8 mouse cellular contexts compared by ENCODE assay signal in the genomic region with DNA sequence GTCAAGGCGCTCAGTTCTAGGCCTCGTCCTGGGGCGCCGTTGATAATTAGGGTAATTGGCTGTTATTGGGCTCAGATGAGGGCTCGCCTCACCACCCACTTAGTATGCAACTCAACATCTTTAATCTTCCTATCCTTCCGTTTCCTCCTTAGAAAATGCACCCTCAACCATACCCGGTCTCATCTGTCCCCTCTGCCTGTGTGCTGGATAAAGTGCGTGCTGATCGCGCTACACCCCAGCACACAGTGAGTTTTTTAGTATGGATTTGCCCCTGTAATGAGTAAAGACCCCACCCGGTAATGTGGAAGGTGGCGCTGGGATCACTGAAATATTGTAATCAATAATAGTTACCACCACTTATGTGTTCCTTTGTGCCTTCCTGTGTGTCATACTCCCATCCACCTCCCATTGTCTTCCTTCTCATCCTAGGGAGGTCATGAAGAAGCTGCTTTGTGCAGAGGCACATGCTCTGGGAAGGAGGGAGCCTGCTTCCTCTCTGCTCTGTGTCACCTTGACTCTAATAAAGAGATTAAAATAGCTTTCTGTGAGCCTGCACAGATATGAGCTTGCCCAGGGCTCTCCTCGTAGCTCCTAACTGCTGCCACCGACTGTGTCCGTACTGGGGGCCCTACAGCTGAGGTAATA. TPM values are rescaled to one million over a fixed set of nuclear protein-coding genes. Genes with fewer than 3 reads are reported as not detected.
DNase-seq lines count a peak whose midpoint lies in the region; ATAC-seq lines count a peak whose summit lies in the region.

No protein-coding gene starts in this region.

- ATAC-seq in heart, embryonic 14.5 days (ENCODE audit: insufficient number of reproducible peaks, insufficient read depth, low FRiP score, low read depth), result 0 out of 2 replicates have a peak, but pooled peaks have one; percentile 6
- peak; percentile 32 for ATAC-seq in forebrain, embryonic 16.5 days
- ATAC-seq in liver, embryonic 15.5 days (ENCODE audit: insufficient read depth), result peak; percentile 19

- no peaks in the 10 kb centered on the region for H3K27me3 ChIP-seq in heart, embryonic 14.5 days (ENCODE audit: control insufficient read depth, insufficient read depth, low read length)
- H3K27me3 ChIP-seq in forebrain, embryonic 16.5 days (replicated peaks; ENCODE audit: control insufficient read depth, insufficient read depth, low read length), result no peaks in the 10 kb centered on the region
- H3K27me3 ChIP-seq in liver, embryonic 15.5 days, result 0 out of 2 replicates have a peak, but pooled peaks cover 8% of the 10 kb centered on the region

- H3K9ac ChIP-seq in heart, embryonic 14.5 days (ENCODE audit: low read length), result peak overlapping the region; percentile 94
- peak overlapping the region; percentile 77 for H3K9ac ChIP-seq in forebrain, embryonic 16.5 days (replicated peaks; ENCODE audit: low read depth, low read length)
- H3K9ac ChIP-seq in liver, embryonic 15.5 days, result peak overlapping the region; percentile 78

- H3K4me1 ChIP-seq in heart, embryonic 14.5 days (ENCODE audit: control insufficient read depth in 2 of 2, insufficient read depth in 2 of 2, low read length in 2 of 2), result peaks cover 5 to 14% of the 10 kb centered on the region in 2 experiments; a peak in 3 of 4 replicates
- H3K4me1 ChIP-seq in forebrain, embryonic 16.5 days (replicated peaks; ENCODE audit: control insufficient read depth, insufficient read depth, low read length), result peaks cover 28% of the 10 kb centered on the region
- peaks cover 33% of the 10 kb centered on the region for H3K4me1 ChIP-seq in liver, embryonic 15.5 days (replicated peaks)

- peak overlapping the region; percentile 93 for H3K4me2 ChIP-seq in heart, embryonic 14.5 days (ENCODE audit: low read length)
- peak overlapping the region; percentile 84 for H3K4me2 ChIP-seq in forebrain, embryonic 16.5 days (ENCODE audit: low read length)
- peak overlapping the region; percentile 93 for H3K4me2 ChIP-seq in liver, embryonic 15.5 days

- peak overlapping the region; percentile 74 to 90 for H3K4me3 ChIP-seq in heart, embryonic 14.5 days (ENCODE audit: control insufficient read depth in 1 of 2, insufficient read depth in 1 of 2, low read depth in 1 of 2, low read length in 2 of 2)
- peak overlapping the region; percentile 69 for H3K4me3 ChIP-seq in forebrain, embryonic 16.5 days (replicated peaks; ENCODE audit: low read length)
- H3K4me3 ChIP-seq in liver, embryonic 15.5 days (replicated peaks), result peak overlapping the region; percentile 93

- no peak for DNase-seq in heart, postnatal 36 days
- DNase-seq in MN1 (ENCODE audit: low spot score), result peak; percentile 27
- no peak for DNase-seq in adrenal gland, postnatal 25 days
- DNase-seq in left cerebral cortex, postnatal 4 days, result no peak
- DNase-seq in kidney, postnatal 14 days, result no peak

- H3K36me3 ChIP-seq in heart, embryonic 14.5 days (ENCODE audit: control insufficient read depth, insufficient read depth, low read length), result 0 out of 2 replicates have a peak, but pooled peaks cover 5% of the 10 kb centered on the region
- no peaks in the 10 kb centered on the region for H3K36me3 ChIP-seq in forebrain, embryonic 16.5 days (ENCODE audit: control insufficient read depth, insufficient read depth)
- H3K36me3 ChIP-seq in liver, embryonic 15.5 days (replicated peaks), result no peaks in the 10 kb centered on the region

- 2% methylated on average over 15 of the region's 15 CpGs for WGBS in heart, embryonic 14.5 days
- 9% methylated on average over 15 of the region's 15 CpGs for WGBS in forebrain, embryonic 16.5 days
- WGBS in liver, embryonic 15.5 days (ENCODE audit: insufficient replicate concordance), result 2% methylated on average over 15 of the region's 15 CpGs

- H3K27ac ChIP-seq in heart, embryonic 14.5 days (replicated peaks in 1 of 2; ENCODE audit: control insufficient read depth in 1 of 2, insufficient read depth in 1 of 2, low read depth in 2 of 2, low read length in 2 of 2), result peak overlapping the region; percentile 75 to 83
- H3K27ac ChIP-seq in forebrain, embryonic 16.5 days (ENCODE audit: low read length), result peak overlapping the region; percentile 73
- H3K27ac ChIP-seq in liver, embryonic 15.5 days (replicated peaks), result peak overlapping the region; percentile 88

- H3K9me3 ChIP-seq in heart, embryonic 14.5 days (ENCODE audit: control insufficient read depth, low read length), result no peaks in the 10 kb centered on the region
- H3K9me3 ChIP-seq in forebrain, embryonic 16.5 days (ENCODE audit: control insufficient read depth, low read length), result no peaks in the 10 kb centered on the region
- H3K9me3 ChIP-seq in liver, embryonic 15.5 days (replicated peaks), result no peaks in the 10 kb centered on the region

- intact Hi-C loops in heart, postnatal 36 days (cut with DNase I), result no loop called here
- intact Hi-C loops in left cerebral cortex, postnatal 4 days (cut with DNase I), result no loop called here

RNA-seq across cellular contexts. Expression of a gene that starts 0.9 kb away (rescaled TPM):
- polyA plus RNA-seq in heart, embryonic 14.5 days (2014; fragmentation: Nextera tagmentation; extraction: Ambion mirVana), result 87.3 and 92.9 TPM in 2 replicates
- total RNA-seq in heart, postnatal 36 days (2021), result 10 to 100 TPM; 32.9 to 37.4 TPM
- polyA plus RNA-seq in forebrain, embryonic 16.5 days (2015; fragmentation: Nextera tagmentation; extraction: Ambion mirVana), result 29.4 and 31.2 TPM in 2 replicates
- 41.2 and 42.0 TPM in 2 replicates for polyA plus RNA-seq in liver, embryonic 15.5 days (2015; fragmentation: Nextera tagmentation; extraction: Ambion mirVana)
- total RNA-seq in adrenal gland, postnatal 25 days (2021), result 76.5 and 92.1 TPM in 2 replicates
- total RNA-seq in left cerebral cortex, postnatal 4 days (2021), result 10 to 100 TPM; 17.9 to 19.0 TPM

RNA-seq across cellular contexts. Expression of a gene that starts 0.9 kb away (rescaled TPM):
- 1.4 and 1.7 TPM in 2 replicates for polyA plus RNA-seq in heart, embryonic 14.5 days (2014; fragmentation: Nextera tagmentation; extraction: Ambion mirVana)
- 1 to 10 TPM; 2.3 to 2.5 TPM for total RNA-seq in heart, postnatal 36 days (2021)
- polyA plus RNA-seq in forebrain, embryonic 16.5 days (2015; fragmentation: Nextera tagmentation; extraction: Ambion mirVana), result 3.7 and 4.9 TPM in 2 replicates
- polyA plus RNA-seq in liver, embryonic 15.5 days (2015; fragmentation: Nextera tagmentation; extraction: Ambion mirVana), result 0.79 and 1.1 TPM in 2 replicates
- total RNA-seq in adrenal gland, postnatal 25 days (2021), result 13.0 and 15.9 TPM in 2 replicates
- total RNA-seq in left cerebral cortex, postnatal 4 days (2021), result 1 to 10 TPM; 8.5 to 8.8 TPM

RNA-seq across cellular contexts. Expression of a gene that starts 8.6 kb away (rescaled TPM):
- polyA plus RNA-seq in heart, embryonic 14.5 days (2014; fragmentation: Nextera tagmentation; extraction: Ambion mirVana), result not detected in 2 replicates
- not detected for total RNA-seq in heart, postnatal 36 days (2021)
- polyA plus RNA-seq in forebrain, embryonic 16.5 days (2015; fragmentation: Nextera tagmentation; extraction: Ambion mirVana), result 0.81 and 0.90 TPM in 2 replicates
- not detected in 2 replicates for polyA plus RNA-seq in liver, embryonic 15.5 days (2015; fragmentation: Nextera tagmentation; extraction: Ambion mirVana)
- total RNA-seq in adrenal gland, postnatal 25 days (2021), result not detected in 2 replicates
- total RNA-seq in left cerebral cortex, postnatal 4 days (2021), result under 1 TPM; 0.90 to 0.91 TPM

RNA-seq across cellular contexts. Expression of a gene that starts 45.9 kb away (rescaled TPM):
- polyA plus RNA-seq in heart, embryonic 14.5 days (2014; fragmentation: Nextera tagmentation; extraction: Ambion mirVana), result 1.3 and 1.8 TPM in 2 replicates
- under 1 TPM; 0.78 to 0.84 TPM for total RNA-seq in heart, postnatal 36 days (2021)
- 0.11 and 0.19 TPM in 2 replicates for polyA plus RNA-seq in forebrain, embryonic 16.5 days (2015; fragmentation: Nextera tagmentation; extraction: Ambion mirVana)
- polyA plus RNA-seq in liver, embryonic 15.5 days (2015; fragmentation: Nextera tagmentation; extraction: Ambion mirVana), result 0.85 and 1.2 TPM in 2 replicates
- 31.9 and 38.0 TPM in 2 replicates for total RNA-seq in adrenal gland, postnatal 25 days (2021)
- total RNA-seq in left cerebral cortex, postnatal 4 days (2021), result under 1 TPM; 0.42 to 0.46 TPM

RNA-seq across cellular contexts. Expression of a gene that starts 50.4 kb away (rescaled TPM):
- polyA plus RNA-seq in heart, embryonic 14.5 days (2014; fragmentation: Nextera tagmentation; extraction: Ambion mirVana), result 9.3 and 10.5 TPM in 2 replicates
- 10 to 100 TPM; 25.7 to 27.2 TPM for total RNA-seq in heart, postnatal 36 days (2021)
- 13.8 and 17.5 TPM in 2 replicates for polyA plus RNA-seq in forebrain, embryonic 16.5 days (2015; fragmentation: Nextera tagmentation; extraction: Ambion mirVana)
- polyA plus RNA-seq in liver, embryonic 15.5 days (2015; fragmentation: Nextera tagmentation; extraction: Ambion mirVana), result 1.2 and 1.6 TPM in 2 replicates
- 56.0 and 69.2 TPM in 2 replicates for total RNA-seq in adrenal gland, postnatal 25 days (2021)
- total RNA-seq in left cerebral cortex, postnatal 4 days (2021), result 100 to 1,000 TPM; 118 to 119 TPM
